In genomic region chr8:94976651-94977417, GRCm38 (mm10) we compare ENCODE assay signal across 8 mouse cellular contexts. TPM values are rescaled to one million over a fixed set of nuclear protein-coding genes. Genes with fewer than 3 reads are reported as not detected.
DNase-seq lines count a peak whose midpoint lies in the region; ATAC-seq and TF ChIP-seq lines count a peak whose summit lies in the region.

No protein-coding gene starts in this region.

- peak; percentile 13; the same call in 1 of the 2 replicates for ATAC-seq in hindbrain, postnatal 0 days
- no peak for ATAC-seq in liver, embryonic 14.5 days (ENCODE audit: insufficient read depth)
- ATAC-seq in neural tube, embryonic 14.5 days (ENCODE audit: low read depth): no peak

- peak overlapping the region; percentile 22; the same call in 1 of the 2 replicates for H3K9ac ChIP-seq in hindbrain, postnatal 0 days (replicated peaks; ENCODE audit: low read length)
- H3K9ac ChIP-seq in liver, embryonic 14.5 days (replicated peaks): peak overlapping the region; percentile 54
- H3K9ac ChIP-seq in neural tube, embryonic 14.5 days (replicated peaks; ENCODE audit: low read depth, low read length): 0 out of 2 replicates have a peak overlapping the region, but pooled peaks have one; percentile 16

- WGBS in hindbrain, postnatal 0 days: 24% methylated on average over 17 of the region's 17 CpGs
- WGBS in liver, embryonic 14.5 days (ENCODE audit: insufficient replicate concordance): 9% methylated on average over 17 of the region's 17 CpGs
- 20% methylated on average over 17 of the region's 17 CpGs for WGBS in neural tube, embryonic 14.5 days

- H3K4me1 ChIP-seq in hindbrain, postnatal 0 days (ENCODE audit: insufficient read depth, low read length): peaks cover 20% of the 10 kb centered on the region
- peaks cover 21 to 44% of the 10 kb centered on the region in 2 experiments for H3K4me1 ChIP-seq in liver, embryonic 14.5 days (replicated peaks; ENCODE audit: control insufficient read depth in 2 of 2, insufficient read depth in 2 of 2, low read length in 1 of 2)
- peaks cover 15% of the 10 kb centered on the region for H3K4me1 ChIP-seq in neural tube, embryonic 14.5 days (ENCODE audit: control insufficient read depth, insufficient read depth, low read length)

- peak overlapping the region; percentile 42 for H3K4me2 ChIP-seq in hindbrain, postnatal 0 days (ENCODE audit: low read depth, low read length)
- peak overlapping the region; percentile 69 for H3K4me2 ChIP-seq in liver, embryonic 14.5 days (ENCODE audit: low read depth)
- H3K4me2 ChIP-seq in neural tube, embryonic 14.5 days (ENCODE audit: low read depth, low read length): peak overlapping the region; percentile 24; the same call in 1 of the 2 replicates

- no peaks in the 10 kb centered on the region for H3K36me3 ChIP-seq in hindbrain, postnatal 0 days (ENCODE audit: insufficient read depth, low read length)
- no peaks in the 10 kb centered on the region for H3K36me3 ChIP-seq in liver, embryonic 14.5 days (replicated peaks; ENCODE audit: control insufficient read depth, insufficient read depth, low read depth)
- H3K36me3 ChIP-seq in neural tube, embryonic 14.5 days (ENCODE audit: control insufficient read depth, insufficient read depth, low read length): no peaks in the 10 kb centered on the region

- no peak for TF ChIP-seq EP300 in liver, embryonic 14.5 days (IDR thresholded peaks at IDR 0.05; ENCODE audit: low read depth)

- H3K4me3 ChIP-seq in hindbrain, postnatal 0 days (ENCODE audit: low read length): peak overlapping the region; percentile 19; the same call in 1 of the 2 replicates
- H3K4me3 ChIP-seq in liver, embryonic 14.5 days (ENCODE audit: insufficient read depth in 1 of 2, low read depth in 2 of 2, low read length in 2 of 2): peak overlapping the region; percentile 29 to 46
- H3K4me3 ChIP-seq in neural tube, embryonic 14.5 days (ENCODE audit: low read depth, low read length): peak overlapping the region; percentile 9; the same call in 1 of the 2 replicates

- no peaks in the 10 kb centered on the region for H3K27me3 ChIP-seq in hindbrain, postnatal 0 days (ENCODE audit: insufficient read depth, low read length)
- no peaks in the 10 kb centered on the region for H3K27me3 ChIP-seq in liver, embryonic 14.5 days (ENCODE audit: control insufficient read depth, insufficient read depth, low read length)
- no peaks in the 10 kb centered on the region for H3K27me3 ChIP-seq in neural tube, embryonic 14.5 days (ENCODE audit: control insufficient read depth, insufficient read depth, low read length)

- no peak overlapping the region for H3K27ac ChIP-seq in hindbrain, postnatal 0 days
- H3K27ac ChIP-seq in liver, embryonic 14.5 days: no peak overlapping the region
- H3K27ac ChIP-seq in neural tube, embryonic 14.5 days (ENCODE audit: low read depth, low read length): peak overlapping the region; percentile 28; the same call in 1 of the 2 replicates

- no peaks in the 10 kb centered on the region for H3K9me3 ChIP-seq in hindbrain, postnatal 0 days (ENCODE audit: low read length)
- H3K9me3 ChIP-seq in liver, embryonic 14.5 days (ENCODE audit: control insufficient read depth, low read length): no peaks in the 10 kb centered on the region
- no peaks in the 10 kb centered on the region for H3K9me3 ChIP-seq in neural tube, embryonic 14.5 days (ENCODE audit: control insufficient read depth, low read length)

- DNase-seq in 416B (ENCODE audit: low read depth): peak; percentile 81
- peak; percentile 68 for DNase-seq in R1 (ENCODE audit: low read depth, low spot score)
- no peak for DNase-seq in hindbrain, postnatal 0 days (ENCODE audit: low spot score)
- DNase-seq in liver, embryonic 14.5 days (ENCODE audit: low read depth in 3 of 3, low spot score in 3 of 3): no peak
- DNase-seq in cerebellum, postnatal 36 days: no peak
- DNase-seq in spleen, postnatal 14 days (ENCODE audit: low spot score in 2 of 2): no peak
- no peak for DNase-seq in layer of hippocampus, adult 8-10 months (ENCODE audit: low spot score in 2 of 2)

- no peak for TF ChIP-seq CTCF in hindbrain, postnatal 0 days (IDR thresholded peaks at IDR 0.05; ENCODE audit: low read depth)
- TF ChIP-seq CTCF in liver, embryonic 14.5 days (IDR thresholded peaks at IDR 0.05; ENCODE audit: low read depth): no peak

RNA-seq across cellular contexts. Expression of gene Adgrg1, which starts 2.3 kb away (rescaled TPM):
- 236 and 284 TPM in 2 replicates for total RNA-seq in hindbrain, postnatal 0 days (2014; rRNA removed)
- polyA plus RNA-seq in hindbrain, postnatal 0 days (2015; fragmentation: Nextera tagmentation; extraction: Ambion mirVana): 105 TPM in 2 replicates
- 46.8 and 55.8 TPM in 2 replicates for polyA plus RNA-seq in liver, embryonic 14.5 days (2012; rRNA removed)
- 41.1 and 59.5 TPM in 2 replicates for polyA plus RNA-seq in liver, embryonic 14.5 days (2014; fragmentation: Nextera tagmentation; extraction: Ambion mirVana)
- polyA plus RNA-seq in neural tube, embryonic 14.5 days (2014; fragmentation: Nextera tagmentation; extraction: Ambion mirVana): 93.5 and 116 TPM in 2 replicates
- total RNA-seq in layer of hippocampus, adult 8-10 months (2022): 10 to 100 TPM; 81.5 to 97.4 (median 90.2) TPM

RNA-seq across cellular contexts. Expression of gene Adgrg3, which starts 40.7 kb away (rescaled TPM):
- 1.3 TPM in 2 replicates for total RNA-seq in hindbrain, postnatal 0 days (2014; rRNA removed)
- 0.52 and 0.54 TPM in 2 replicates for polyA plus RNA-seq in hindbrain, postnatal 0 days (2015; fragmentation: Nextera tagmentation; extraction: Ambion mirVana)
- polyA plus RNA-seq in liver, embryonic 14.5 days (2012; rRNA removed): 8.3 and 9.6 TPM in 2 replicates
- polyA plus RNA-seq in liver, embryonic 14.5 days (2014; fragmentation: Nextera tagmentation; extraction: Ambion mirVana): 4.9 and 5.8 TPM in 2 replicates
- polyA plus RNA-seq in neural tube, embryonic 14.5 days (2014; fragmentation: Nextera tagmentation; extraction: Ambion mirVana): 1.1 and 2.0 TPM in 2 replicates
- total RNA-seq in layer of hippocampus, adult 8-10 months (2022): under 1 TPM in 3 of 4 experiments, not detected in 1; 0.20 to 0.47 (median 0.27) TPM

RNA-seq across cellular contexts. Expression of gene Adgrg5, which starts 53.3 kb away (rescaled TPM):
- total RNA-seq in hindbrain, postnatal 0 days (2014; rRNA removed): not detected in 2 replicates
- polyA plus RNA-seq in hindbrain, postnatal 0 days (2015; fragmentation: Nextera tagmentation; extraction: Ambion mirVana): 0.11 TPM in 1 of 2 replicates, not detected in the other
- polyA plus RNA-seq in liver, embryonic 14.5 days (2012; rRNA removed): 0.45 and 0.54 TPM in 2 replicates
- 0.14 and 0.67 TPM in 2 replicates for polyA plus RNA-seq in liver, embryonic 14.5 days (2014; fragmentation: Nextera tagmentation; extraction: Ambion mirVana)
- 0.11 and 0.21 TPM in 2 replicates for polyA plus RNA-seq in neural tube, embryonic 14.5 days (2014; fragmentation: Nextera tagmentation; extraction: Ambion mirVana)
- under 1 TPM in 2 of 4 experiments, not detected in 2; 0.73 to 0.85 TPM for total RNA-seq in layer of hippocampus, adult 8-10 months (2022)

RNA-seq across cellular contexts. Expression of gene Ccdc102a, which starts 58.9 kb away (rescaled TPM):
- 7.8 and 12.8 TPM in 2 replicates for total RNA-seq in hindbrain, postnatal 0 days (2014; rRNA removed)
- polyA plus RNA-seq in hindbrain, postnatal 0 days (2015; fragmentation: Nextera tagmentation; extraction: Ambion mirVana): 5.5 and 6.1 TPM in 2 replicates
- polyA plus RNA-seq in liver, embryonic 14.5 days (2012; rRNA removed): 2.2 and 2.6 TPM in 2 replicates
- 2.7 and 2.8 TPM in 2 replicates for polyA plus RNA-seq in liver, embryonic 14.5 days (2014; fragmentation: Nextera tagmentation; extraction: Ambion mirVana)
- polyA plus RNA-seq in neural tube, embryonic 14.5 days (2014; fragmentation: Nextera tagmentation; extraction: Ambion mirVana): 2.9 and 7.9 TPM in 2 replicates
- total RNA-seq in layer of hippocampus, adult 8-10 months (2022): 1 to 10 TPM; 1.0 to 2.6 (median 1.4) TPM

Comparison
In these comparisons a context has a peak if more than half of its experiments do, and no peak if none do; other contexts are left out.
1. DNase-seq: peak in 416B (single experiment) and R1 (single experiment); none in hindbrain, postnatal 0 days (single experiment), liver, embryonic 14.5 days (0 of 3), cerebellum, postnatal 36 days (0 of 2), spleen, postnatal 14 days (0 of 2) and layer of hippocampus, adult 8-10 months (0 of 2).
2. Peak in every context shown above with its lines, with median percentiles within 50 percentile points of each other: H3K4me2 ChIP-seq, H3K4me3 ChIP-seq and H3K9ac ChIP-seq.